Mouse (Mus musculus) heart, embryonic 14.5 days (tissue): ENCODE measurements around the gene Smim12. TPM values are rescaled to one million over a fixed set of nuclear protein-coding genes. Genes with fewer than 3 reads are reported as not detected.

Source experiments
- ATAC-seq: fragments of 200-750 bp; cut with Nextera tagmentation; 2 replicates; pipeline ENCODE4 v1.8.0; 2017; ENCODE audit warnings: low read depth, moderate TSS enrichment; ENCODE audit not compliant: insufficient number of reproducible peaks, insufficient read depth, low FRiP score
- H3K27ac ChIP-seq, 2 experiments: fragments of 200-500 bp in 1 of 2; fragments of 300-500 bp in 1 of 2; sonication (generic) in 1 of 2; replicated peaks in 1 of 2; 2 replicates each; pipeline ENCODE4 v1.5.1; 2012 to 2014; ENCODE audit warnings: low read depth in 2 of 2, low read length in 2 of 2, control low read depth in 1 of 2, mild to moderate bottlenecking in 1 of 2, mixed read lengths in 1 of 2; ENCODE audit not compliant: control insufficient read depth in 1 of 2, insufficient read depth in 1 of 2
- H3K27me3 ChIP-seq: fragments of 300-500 bp; sonication (generic); 2 replicates; pipeline ENCODE4 v1.6.1; 2014; ENCODE audit warnings: mild to moderate bottlenecking, low read length, control low read depth; ENCODE audit not compliant: control insufficient read depth, insufficient read depth
- H3K36me3 ChIP-seq: fragments of 300-500 bp; sonication (generic); 2 replicates; pipeline ENCODE4 v1.6.1; 2014; ENCODE audit warnings: mild to moderate bottlenecking, control low read depth, low read length, mixed read lengths; ENCODE audit not compliant: control insufficient read depth, insufficient read depth
- H3K4me1 ChIP-seq, 2 experiments: fragments of 200-500 bp in 1 of 2; fragments of 300-500 bp in 1 of 2; sonication (generic) in 1 of 2; 2 replicates each; pipeline ENCODE4 v1.6.1; 2012 to 2014; ENCODE audit warnings: low read length in 2 of 2, control low read depth in 1 of 2, mixed read lengths in 1 of 2; ENCODE audit not compliant: control insufficient read depth in 2 of 2, insufficient read depth in 2 of 2
- H3K4me2 ChIP-seq: fragments of 300-500 bp; sonication (generic); 2 replicates; pipeline ENCODE4 v1.6.1; 2014; ENCODE audit warnings: mild to moderate bottlenecking, low read length
- H3K4me3 ChIP-seq, 2 experiments: fragments of 200-500 bp in 1 of 2; fragments of 300-500 bp in 1 of 2; sonication (generic) in 1 of 2; 2 replicates each; pipeline ENCODE4 v1.5.1; 2012 to 2014; ENCODE audit warnings: low read length in 2 of 2, mild to moderate bottlenecking in 2 of 2, control low read depth in 1 of 2, low read depth in 1 of 2, moderate library complexity in 1 of 2; ENCODE audit not compliant: control insufficient read depth in 1 of 2, insufficient read depth in 1 of 2
- H3K9ac ChIP-seq: fragments of 300-500 bp; sonication (generic); 2 replicates; pipeline ENCODE4 v1.6.1; 2014; ENCODE audit warnings: mild to moderate bottlenecking, low read length
- H3K9me3 ChIP-seq: fragments of 300-500 bp; sonication (generic); 2 replicates; pipeline ENCODE4 v1.6.1; 2016; ENCODE audit warnings: low read length, control low read depth; ENCODE audit not compliant: control insufficient read depth
- WGBS: fragments of 180-500 bp; shearing (Covaris S2); extraction: QIAGEN DNeasy Blood & Tissue Kit; methylation state at CpG from one replicate; pipeline ENCODE4 v1.1.7; 2014; 5-methylcytosine and 5-hydroxymethylcytosine counted together
- polyA plus RNA-seq: library from polyadenylated mRNA; unstranded; fragments of >200 nt; fragmentation: Nextera tagmentation; extraction: Ambion mirVana; gene quantifications from 2 replicates; pipeline ENCODE4 v1.2.1, GENCODE M21; 2014

The Smim12 gene
- 61.2 and 63.8 TPM in 2 replicates for polyA plus RNA-seq

GRCm38 (mm10) chr4:127243552-127243951, at the start of gene Smim12:
Smim12 (plus strand) TSS chr4:127243784.
- H3K4me3 ChIP-seq: peak within 1 kb of the TSS; percentile 81 to 98
- H3K27ac ChIP-seq: peak within 1 kb of the TSS; percentile 6 to 35; a peak in 2 of 4 replicates
- peaks cover 20% of the 10 kb centered on the region for H3K36me3 ChIP-seq
- peaks cover 2 to 15% of the 10 kb centered on the region in 2 experiments; a peak in 3 of 4 replicates for H3K4me1 ChIP-seq
- WGBS: under 1% methylated on average over 29 of the region's 29 CpGs
- ATAC-seq: peak; percentile 96
- peak within 1 kb of the TSS; percentile 97 for H3K9ac ChIP-seq
- no peaks in the 10 kb centered on the region for H3K27me3 ChIP-seq
- no peaks in the 10 kb centered on the region for H3K9me3 ChIP-seq
- H3K4me2 ChIP-seq: peak within 1 kb of the TSS; percentile 87

- Histone ChIP-seq H3K27me3 (0 out of 2 replicates have a peak, but pooled peaks cover 5% of the 10 kb centered on the region), H3K4me1 (peaks cover 0 to 5% of the 10 kb centered on the region in 2 experiments; a peak in 1 of 4 replicates), H3K36me3 (no peaks in the 10 kb centered on the region), H3K9ac (no peak overlapping the region), H3K9me3 (no peaks in the 10 kb centered on the region), H3K4me2 (no peak overlapping the region), H3K27ac (no peak overlapping the region), H3K4me3 (no peak overlapping the region)
- no peak for ATAC-seq
- WGBS: 86% methylated on average over 25 of the region's 25 CpGs
Observed at GRCm38 (mm10) chr4:127194477-127195269, 48.9 kb upstream of the Smim12 start.

GRCm38 (mm10) chr4:127198609-127199008, 45.0 kb upstream of the Smim12 start:
- Histone ChIP-seq H3K4me2 (no peak overlapping the region), H3K4me3 (no peak overlapping the region), H3K4me1 (peaks cover 14 to 15% of the 10 kb centered on the region in 2 experiments), H3K27me3 (0 out of 2 replicates have a peak, but pooled peaks cover 5% of the 10 kb centered on the region), H3K27ac (no peak overlapping the region), H3K9ac (no peak overlapping the region), H3K9me3 (no peaks in the 10 kb centered on the region), H3K36me3 (no peaks in the 10 kb centered on the region)
- 38% methylated on average over 6 of the region's 6 CpGs for WGBS
- no peak for ATAC-seq

GRCm38 (mm10) chr4:127199406-127199805, 44.2 kb upstream of the Smim12 start:
- WGBS: 60% methylated on average over 12 of the region's 12 CpGs
- Histone ChIP-seq H3K4me1 (peaks cover 11 to 15% of the 10 kb centered on the region in 2 experiments), H3K27ac (no peak overlapping the region), H3K4me2 (no peak overlapping the region), H3K27me3 (0 out of 2 replicates have a peak, but pooled peaks cover 5% of the 10 kb centered on the region), H3K9ac (no peak overlapping the region), H3K9me3 (no peaks in the 10 kb centered on the region), H3K4me3 (no peak overlapping the region), H3K36me3 (no peaks in the 10 kb centered on the region)
- no peak for ATAC-seq

- no peaks in the 10 kb centered on the region for H3K9me3 ChIP-seq
Observed at GRCm38 (mm10) chr4:127200164-127200722, 43.3 kb upstream of the Smim12 start.

GRCm38 (mm10) chr4:127200769-127201617, 42.6 kb upstream of the Smim12 start:
- no peaks in the 10 kb centered on the region for H3K9me3 ChIP-seq
- 0 out of 2 replicates have a peak, but pooled peaks cover 5% of the 10 kb centered on the region for H3K27me3 ChIP-seq
- peak overlapping the region; percentile 47 to 61 for H3K27ac ChIP-seq
- H3K4me2 ChIP-seq: peak overlapping the region; percentile 43
- ATAC-seq: no peak
- 50% methylated on average over 13 of the region's 13 CpGs for WGBS
- no peak overlapping the region for H3K4me3 ChIP-seq
- no peak overlapping the region; the same call in 1 of the 2 replicates for H3K9ac ChIP-seq
- H3K36me3 ChIP-seq: no peaks in the 10 kb centered on the region
- H3K4me1 ChIP-seq: peaks cover 11 to 15% of the 10 kb centered on the region in 2 experiments

More at GRCm38 (mm10) chr4:127200164-127200722, 43.3 kb upstream of the Smim12 start:
- H3K4me3 ChIP-seq: no peak overlapping the region
- no peaks in the 10 kb centered on the region for H3K36me3 ChIP-seq
- no peak overlapping the region for H3K9ac ChIP-seq
- H3K4me1 ChIP-seq: peaks cover 11 to 15% of the 10 kb centered on the region in 2 experiments
- H3K27me3 ChIP-seq: 0 out of 2 replicates have a peak, but pooled peaks cover 5% of the 10 kb centered on the region
- H3K27ac ChIP-seq: no peak overlapping the region
- WGBS: 76% methylated on average over 12 of the region's 12 CpGs
- H3K4me2 ChIP-seq: no peak overlapping the region
- no peak for ATAC-seq

GRCm38 (mm10) chr4:127203081-127203480, 40.5 kb upstream of the Smim12 start:
- Histone ChIP-seq H3K36me3 (no peaks in the 10 kb centered on the region), H3K4me2 (no peak overlapping the region), H3K4me1 (peaks cover 11 to 15% of the 10 kb centered on the region in 2 experiments), H3K4me3 (no peak overlapping the region), H3K9me3 (no peaks in the 10 kb centered on the region), H3K27ac (no peak overlapping the region), H3K27me3 (no peaks in the 10 kb centered on the region), H3K9ac (no peak overlapping the region)
- WGBS: 83% methylated on average over 1 of the region's 1 CpGs
- no peak for ATAC-seq
